Mouse (Mus musculus) megakaryocyte, adult 5-6 weeks (primary cell): ENCODE results near the gene Tmem50a. TPM values are rescaled to one million over a fixed set of nuclear protein-coding genes. Genes with fewer than 3 reads are reported as not detected.

Source experiments
- ATAC-seq: 2 replicates; pipeline ENCODE4 v1.8.0; 2016; ENCODE audit warnings: mild to moderate bottlenecking, inconsistent platforms; ENCODE audit not compliant: poor library complexity, severe bottlenecking
- total RNA-seq, 2 experiments: library from RNA; stranded (forward) in 1 of 2; stranded (reverse) in 1 of 2; fragments of 153-499, 151-499 nt in 1 of 2; fragments of 221-1000, 200-1000 nt in 1 of 2; gene quantifications; 2 replicates each; pipeline versions ENCODE4 v1.2.3 to v1.2.4; 2015 to 2017

The Tmem50a gene
- 292 and 323 TPM in 2 replicates for total RNA-seq (2015)
- total RNA-seq (2017): 338 and 378 TPM in 2 replicates

DNA sequence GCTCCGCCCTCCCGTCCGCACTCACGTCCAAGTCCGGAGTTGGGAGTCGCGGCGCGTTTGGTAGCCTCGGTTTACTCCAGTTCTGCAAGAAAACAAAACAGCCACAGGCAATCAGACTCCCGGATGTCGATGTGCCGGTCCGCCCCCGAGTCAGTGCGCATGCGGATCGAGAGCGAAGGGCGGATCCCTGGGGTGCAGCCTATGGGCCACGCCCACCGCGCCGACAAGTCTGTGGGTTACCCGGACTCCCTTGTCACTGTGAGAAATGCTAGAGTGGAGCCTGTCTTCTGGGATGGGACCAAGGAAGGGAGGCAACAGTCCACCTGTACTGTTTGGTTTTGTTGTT, at the start of gene Tmem50a:
Gene Tmem50a, minus strand, starts transcription at position 161 of the 346 bp plus-strand sequence.
- peak; percentile 86 for ATAC-seq

DNA sequence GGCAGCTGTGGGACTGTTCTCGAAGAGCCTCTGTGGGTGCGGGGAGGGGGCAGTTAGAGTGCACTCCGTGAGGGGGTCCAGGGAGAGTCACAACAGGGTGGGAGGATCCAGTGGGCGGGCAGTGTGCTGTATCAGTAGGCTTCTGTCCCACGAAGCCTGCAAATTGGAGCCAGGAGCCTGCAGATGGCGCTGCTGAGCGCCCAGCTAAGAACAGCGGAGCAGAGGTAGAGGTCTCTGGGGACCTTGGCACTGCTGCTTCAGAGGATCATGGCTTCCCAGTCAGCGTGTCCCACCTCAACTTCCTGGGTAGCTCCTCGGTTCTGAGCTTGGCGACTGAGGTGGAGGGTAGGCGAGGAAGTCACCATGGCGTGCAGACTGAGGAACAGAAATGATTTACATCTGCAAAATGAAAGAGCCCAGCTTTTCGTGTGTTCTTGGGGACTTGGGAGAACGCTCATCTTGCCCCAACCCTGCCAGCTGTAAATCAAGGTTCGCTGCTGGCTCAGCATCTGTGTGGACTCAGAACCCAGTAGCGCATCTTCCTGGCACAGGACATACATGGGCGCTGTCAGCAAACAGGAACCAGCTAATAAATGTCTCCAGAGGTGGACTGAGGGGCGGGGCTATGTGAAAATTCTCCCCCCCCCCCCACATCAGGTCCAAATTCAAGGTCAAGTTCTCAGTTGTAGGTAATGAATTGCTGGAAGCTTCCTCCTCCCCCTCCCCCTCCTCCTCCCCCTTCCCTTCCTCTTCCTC, 48.4 kb upstream of the Tmem50a start:
- ATAC-seq: peak; percentile 85

DNA sequence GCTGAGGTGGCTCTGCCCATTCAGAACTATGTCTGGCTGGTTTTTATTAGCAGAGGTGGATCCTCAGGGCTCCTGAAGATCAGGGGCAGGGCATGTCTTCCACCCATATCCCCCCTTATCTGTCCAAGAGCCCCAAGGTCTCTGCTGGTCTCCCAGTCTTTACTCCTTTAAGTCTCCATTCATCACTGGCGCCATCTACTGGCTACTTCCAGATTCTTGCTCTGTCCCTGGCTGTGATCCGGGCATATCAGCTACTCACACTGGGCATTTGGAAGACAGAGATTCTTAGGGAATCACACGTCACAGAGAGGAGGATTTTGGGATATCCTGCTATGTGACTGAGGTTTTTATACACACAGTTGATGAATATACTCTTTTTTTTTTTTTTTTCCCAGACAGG, 41.5 kb upstream of the Tmem50a start:
- ATAC-seq: peak; percentile 67

DNA sequence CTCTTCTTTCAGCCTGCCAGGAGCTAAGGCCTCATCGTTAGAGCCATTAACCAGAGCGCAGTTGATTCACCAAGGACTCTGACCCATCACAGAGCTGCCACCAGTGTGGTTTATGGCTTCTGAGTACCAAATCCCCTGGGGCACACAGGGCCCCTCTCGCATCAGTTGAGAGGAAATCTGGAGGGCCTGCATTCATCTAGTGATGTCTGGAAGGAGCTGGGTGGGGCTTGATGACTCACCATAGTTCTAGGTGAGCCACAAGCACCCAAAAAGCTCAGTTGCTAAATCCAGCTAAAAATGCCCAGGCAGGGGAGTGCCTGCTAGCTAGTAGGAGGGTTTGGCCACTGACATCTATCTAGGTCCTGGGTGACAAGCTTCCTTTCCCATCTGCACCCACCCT, 41.0 kb upstream of the Tmem50a start:
- no peak for ATAC-seq

DNA sequence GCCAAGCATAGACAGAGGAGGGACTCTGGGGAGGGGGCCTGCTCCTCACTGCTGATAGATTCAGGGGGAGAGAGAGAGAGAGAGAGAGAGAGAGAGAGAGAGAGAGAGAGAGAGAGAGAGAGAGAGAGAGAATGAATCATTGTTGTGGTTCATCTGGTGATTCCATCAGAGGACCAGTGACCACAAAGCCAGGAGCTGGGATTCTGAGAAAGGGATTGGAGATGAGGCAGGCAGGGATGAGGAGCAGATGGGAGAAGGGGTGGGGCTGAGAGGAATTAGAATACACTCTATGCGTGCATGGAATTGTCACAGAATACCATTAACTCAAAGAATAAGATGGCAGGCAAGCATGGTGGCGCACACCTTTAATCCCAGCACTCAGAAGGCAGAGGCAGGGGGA, 40.4 kb upstream of the Tmem50a start:
- ATAC-seq: no peak

DNA sequence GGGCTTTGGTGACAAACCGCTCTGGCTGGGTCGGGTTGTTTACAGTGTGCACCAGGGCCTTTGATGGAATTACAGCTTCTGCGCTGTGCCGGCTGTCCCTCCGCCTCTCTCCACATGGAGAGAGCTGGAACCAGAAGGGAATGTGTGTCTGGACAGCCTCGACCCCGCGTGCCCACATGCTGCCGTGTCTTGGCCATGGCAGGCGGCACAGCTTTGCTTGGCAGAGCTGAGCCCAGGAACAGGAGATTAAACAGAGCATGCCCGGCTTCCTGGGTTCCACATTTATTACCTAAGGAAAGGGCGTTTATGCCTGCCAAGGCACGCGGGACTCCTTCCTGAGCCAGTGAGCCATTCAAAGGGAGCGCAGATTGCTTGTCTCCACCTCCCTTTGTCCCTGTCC, 39.6 kb upstream of the Tmem50a start:
- no peak for ATAC-seq

DNA sequence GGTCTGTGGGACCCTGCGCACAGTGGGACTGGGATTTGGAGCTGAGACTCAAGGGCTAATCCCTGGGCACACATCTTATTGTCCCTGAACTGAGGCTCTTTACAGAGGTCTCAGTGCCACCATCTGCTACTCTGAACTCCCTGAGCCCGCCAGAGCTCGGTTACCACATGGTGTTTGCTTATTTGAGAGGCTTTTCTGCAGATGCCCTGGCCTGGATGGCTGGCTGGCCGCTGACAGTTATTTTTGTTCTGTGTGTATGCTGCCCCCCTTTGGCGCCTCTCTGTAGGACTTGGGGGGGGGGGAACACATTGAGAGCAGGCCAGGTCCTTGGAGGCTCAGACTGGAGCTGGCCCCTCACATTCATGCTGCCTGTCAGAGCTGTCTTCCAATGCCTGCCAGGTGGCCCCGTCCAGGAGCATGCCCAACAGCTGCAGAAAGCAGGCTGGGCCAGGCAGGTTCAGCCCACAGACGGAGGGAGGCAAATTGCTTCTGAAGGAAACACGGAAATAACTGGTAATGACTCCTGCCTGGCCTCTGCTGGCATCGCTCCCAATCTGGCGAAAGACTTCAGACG, 35.8 kb upstream of the Tmem50a start:
- peak; percentile 37 for ATAC-seq

DNA sequence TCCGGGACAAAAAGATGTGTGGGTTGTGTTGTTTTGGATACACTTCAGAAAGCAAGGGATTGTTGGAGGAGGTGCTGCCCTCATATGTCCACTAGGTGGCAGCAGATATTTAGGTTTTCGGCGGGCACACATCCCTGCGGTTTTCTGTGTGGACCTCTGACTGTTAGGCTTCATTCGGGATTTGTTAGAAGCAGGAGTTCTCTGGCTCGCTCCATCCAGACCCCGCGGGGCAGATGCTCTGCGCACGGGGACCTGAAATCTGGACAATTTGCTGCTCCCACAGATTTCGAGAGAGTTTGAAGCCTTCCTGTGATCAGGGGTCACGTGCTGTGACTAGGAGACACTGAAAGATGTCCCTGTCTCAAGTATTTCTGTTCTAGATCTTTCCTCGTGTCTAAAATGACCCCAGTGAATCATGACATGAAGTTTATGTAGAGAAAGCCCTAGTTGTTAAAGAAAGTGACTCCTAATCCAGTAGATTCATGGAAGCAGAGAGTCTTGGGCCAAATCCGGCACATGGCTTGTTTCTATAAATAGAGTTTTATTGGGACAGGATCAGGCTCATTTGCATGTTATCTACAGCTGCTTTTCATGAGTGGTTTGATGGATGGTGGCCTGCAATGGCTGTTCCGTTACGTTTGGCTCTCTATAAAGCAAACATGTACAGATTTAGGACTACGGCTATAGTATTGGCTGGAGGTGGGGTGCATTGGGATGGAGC, 31.4 kb upstream of the Tmem50a start:
- peak; percentile 82 for ATAC-seq

DNA sequence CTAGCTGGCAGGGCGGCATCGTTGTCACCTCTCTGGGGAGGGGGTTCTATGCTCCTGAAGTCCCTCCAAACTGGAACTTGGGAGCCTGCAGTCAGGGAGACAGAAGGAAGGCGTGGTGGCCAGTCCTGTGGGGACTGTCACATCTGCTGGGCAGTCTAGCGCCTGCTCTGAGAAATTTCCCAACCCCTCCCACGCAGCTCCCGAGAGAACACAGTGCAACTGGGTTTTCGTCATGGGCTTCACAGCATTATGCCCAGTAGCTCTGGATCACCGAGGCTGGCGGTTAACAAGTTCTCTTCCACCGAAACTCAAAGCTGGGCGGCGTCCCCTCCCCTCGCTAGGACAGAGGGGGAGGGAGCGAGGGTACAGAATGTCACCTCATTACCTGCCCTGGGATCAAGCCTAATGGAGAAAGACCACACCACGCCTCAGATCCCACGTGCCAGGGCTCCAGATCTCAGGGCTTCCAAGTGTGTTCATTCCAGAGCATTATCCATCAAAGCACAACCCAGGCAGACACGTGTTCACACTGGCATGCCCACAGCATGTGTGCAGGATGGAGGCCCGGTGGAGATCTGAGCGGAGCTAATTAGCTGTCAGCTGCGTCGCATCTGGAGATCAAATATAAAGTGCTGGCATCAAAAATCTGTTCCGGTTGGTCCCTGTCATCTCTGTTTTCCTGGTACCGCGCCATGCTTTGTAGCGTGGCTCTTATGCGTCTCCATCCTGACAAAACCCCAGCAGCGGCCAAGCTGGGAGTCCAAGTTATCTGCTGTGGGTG, 29.1 kb upstream of the Tmem50a start:
- no peak for ATAC-seq

DNA sequence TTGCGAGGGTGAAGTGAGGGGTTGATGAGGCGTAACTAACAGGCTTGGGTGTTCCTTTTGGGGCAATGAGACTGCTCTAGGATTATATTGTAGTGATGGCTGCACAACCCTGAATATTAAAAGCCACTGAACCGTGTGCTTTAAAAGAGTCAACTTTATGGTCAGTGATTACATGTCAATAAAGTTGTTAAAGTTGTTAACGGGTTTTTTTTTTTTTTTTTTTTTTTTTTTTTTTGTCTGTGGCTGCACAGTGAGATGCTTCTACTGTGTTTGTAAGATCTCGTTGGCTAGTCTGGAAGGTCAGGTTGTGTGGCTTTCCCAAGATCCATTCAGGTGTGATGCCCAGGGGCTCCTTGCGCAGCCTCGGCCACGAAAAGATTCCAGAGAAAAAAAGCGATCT, 25.1 kb upstream of the Tmem50a start:
- ATAC-seq: no peak

DNA sequence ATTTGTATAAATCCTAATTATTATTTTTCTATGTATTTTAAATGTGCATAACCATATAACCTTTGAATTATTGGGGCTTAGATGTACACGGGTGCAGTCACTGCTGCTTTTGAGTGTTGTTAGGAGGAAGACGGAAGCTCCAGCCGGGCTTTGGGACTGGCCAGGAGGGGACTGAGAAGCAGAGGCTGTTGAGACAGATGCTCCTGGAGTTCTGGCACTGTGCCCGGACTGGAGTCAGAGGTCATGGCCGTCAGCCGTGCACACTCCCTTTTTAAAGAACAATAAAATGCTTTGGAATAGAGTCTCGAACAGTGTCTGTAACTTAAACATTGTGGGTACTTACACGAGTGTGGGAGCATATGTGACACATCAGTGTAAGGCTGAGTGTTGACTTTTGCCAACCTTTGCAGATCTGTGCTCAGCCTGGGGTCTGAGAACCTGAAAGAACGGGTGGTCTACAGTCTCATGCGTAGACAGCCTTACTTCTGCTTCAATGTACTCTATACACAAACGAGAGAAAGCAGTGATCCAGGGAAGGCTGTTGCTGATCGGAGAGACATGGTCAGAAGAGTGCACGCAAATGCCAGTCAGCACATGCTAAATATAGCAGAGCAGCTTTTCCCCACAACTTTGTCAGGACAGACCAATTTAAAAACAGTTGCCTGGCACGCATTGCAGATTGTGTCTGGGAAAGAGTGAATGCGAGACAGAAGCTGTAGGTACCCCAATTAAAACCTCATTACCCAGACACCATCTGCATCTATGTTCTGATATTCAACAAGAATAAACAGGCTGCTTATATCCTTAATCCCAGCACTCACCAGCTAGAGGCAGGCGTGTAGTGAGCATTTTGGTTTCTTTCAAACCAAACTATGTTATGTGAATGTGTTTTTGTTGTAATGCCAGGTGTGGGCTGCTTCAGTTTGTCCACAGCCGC, 22.7 kb upstream of the Tmem50a start:
- ATAC-seq: no peak

DNA sequence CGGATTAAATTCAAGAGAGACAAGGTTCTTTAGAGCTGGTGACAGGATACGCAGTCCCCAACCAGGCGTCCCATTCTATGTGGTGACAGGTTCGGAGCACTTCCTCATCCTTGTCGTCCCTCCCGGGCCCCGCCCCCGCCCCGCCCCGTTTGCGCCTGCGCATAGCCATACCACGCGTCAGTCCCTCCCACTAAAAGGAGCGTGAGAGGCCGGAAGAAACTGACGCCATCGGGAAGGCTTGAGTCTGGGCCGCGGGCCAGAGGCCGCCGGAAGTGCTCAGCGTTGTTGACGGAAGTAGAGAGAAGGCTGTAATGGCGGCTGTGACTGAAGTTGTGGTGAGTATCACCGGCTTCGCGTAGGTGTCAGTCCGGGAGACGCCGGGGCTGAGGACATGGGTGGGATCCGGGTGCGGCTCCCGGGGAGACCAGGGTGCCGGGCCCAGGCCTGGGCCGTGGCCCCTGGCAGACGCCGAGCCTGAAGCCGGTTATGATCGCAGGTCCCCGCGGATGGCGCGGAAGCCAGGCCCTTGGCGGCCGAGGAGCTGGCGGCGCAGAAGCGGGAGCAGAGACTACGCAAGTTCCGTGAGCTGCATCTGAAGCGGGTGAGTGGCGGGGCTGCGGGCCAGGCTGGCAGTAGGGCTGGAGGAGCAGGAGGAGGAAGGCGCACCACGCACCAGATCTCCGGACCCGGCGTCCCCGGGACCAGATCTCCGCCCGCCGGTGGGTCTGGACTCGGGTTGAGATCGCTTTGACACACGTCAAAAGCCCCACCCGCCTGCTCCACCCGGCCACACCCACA, 16.1 kb upstream of the Tmem50a start, which contains the start of gene Syf2:
Gene Syf2, plus strand, starts transcription at position 215 of the 798 bp plus-strand sequence.
- peak; percentile 84 for ATAC-seq

DNA sequence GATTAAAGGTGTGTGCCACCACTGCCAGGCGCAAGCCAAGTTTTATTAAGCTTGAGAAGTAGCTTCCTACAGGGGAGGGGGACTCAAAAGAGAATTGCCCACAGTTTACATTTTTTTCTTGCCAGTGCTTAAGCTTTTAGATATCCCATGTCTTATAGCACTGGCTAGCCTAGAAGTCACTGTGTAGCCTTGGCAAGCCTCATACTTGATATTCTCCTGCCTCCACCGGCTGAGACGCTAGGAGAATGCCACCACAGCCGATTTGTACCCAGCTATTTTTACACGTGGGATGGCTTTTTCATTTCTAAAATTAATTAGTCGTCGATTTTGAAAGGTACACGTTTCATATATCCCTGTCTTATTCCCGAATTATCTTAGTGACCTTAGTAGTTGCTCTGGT, 15.4 kb upstream of the Tmem50a start:
- no peak for ATAC-seq

DNA sequence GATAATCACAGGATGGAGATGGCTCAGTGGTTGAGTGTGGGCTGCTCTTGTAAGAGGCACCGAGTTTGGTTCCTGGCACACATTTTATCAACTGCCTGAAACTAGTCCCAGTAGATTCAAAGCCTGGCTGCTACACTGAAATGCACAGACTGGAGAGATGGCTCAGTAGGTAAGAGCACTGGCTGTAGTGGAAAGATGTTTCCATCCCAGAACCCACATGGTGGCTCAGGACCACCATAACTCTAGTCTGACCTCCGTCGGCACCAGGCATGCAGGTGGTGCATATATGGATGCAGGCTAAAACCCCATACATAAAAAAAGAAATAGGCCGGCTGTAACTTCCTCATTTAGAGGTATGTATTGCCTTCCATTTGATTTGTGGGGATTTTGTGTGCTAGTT, 14.7 kb upstream of the Tmem50a start:
- ATAC-seq: no peak

DNA sequence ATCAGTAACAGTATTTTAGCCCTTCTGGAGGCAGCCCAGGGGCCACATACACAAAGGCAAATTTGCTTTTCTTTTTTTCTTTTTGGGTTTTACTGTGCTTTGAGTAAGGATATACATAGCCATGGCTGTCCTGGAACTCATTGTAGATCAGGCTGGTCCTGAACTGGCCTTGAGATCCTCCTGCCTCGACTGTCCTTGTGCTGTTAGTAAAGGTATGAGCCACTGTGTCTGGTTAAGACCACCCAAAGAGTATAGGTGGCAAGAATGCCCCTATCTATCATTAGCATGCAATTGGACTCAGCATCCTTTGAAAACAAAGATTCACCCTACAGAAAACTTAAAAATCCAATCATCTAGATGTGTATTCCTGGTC, 13.6 kb upstream of the Tmem50a start:
- no peak for ATAC-seq

DNA sequence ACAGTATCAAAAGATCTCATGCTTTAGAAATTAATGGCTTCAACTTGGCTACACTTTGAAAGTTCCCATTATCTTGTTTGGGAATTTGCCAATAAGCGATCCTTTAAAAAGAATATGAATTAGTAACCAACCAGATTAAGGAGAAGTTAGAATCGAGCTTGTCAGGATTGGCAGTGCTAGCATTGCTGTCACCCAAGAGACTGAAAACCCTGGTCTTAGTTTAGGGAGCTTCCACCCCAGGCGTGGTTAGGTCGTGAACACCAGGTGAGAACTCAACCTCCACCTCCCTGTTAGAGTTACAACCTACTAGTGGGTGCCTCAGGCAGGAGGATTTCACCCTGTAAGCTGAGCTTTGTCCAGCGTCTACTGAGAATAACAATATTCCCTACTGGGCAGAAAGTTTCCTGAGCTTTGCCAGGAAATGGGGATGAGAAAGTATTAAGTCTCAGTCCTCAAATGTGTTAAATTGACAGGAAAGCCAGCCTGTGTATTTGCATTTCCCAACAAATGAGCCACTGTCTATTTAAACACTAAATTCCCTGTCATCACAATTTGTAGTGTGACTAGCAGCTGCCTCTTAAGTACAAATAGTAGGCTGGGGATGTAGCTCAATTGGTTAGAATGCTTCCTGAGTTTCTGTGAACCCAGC, 13.1 kb upstream of the Tmem50a start:
- ATAC-seq: no peak

DNA sequence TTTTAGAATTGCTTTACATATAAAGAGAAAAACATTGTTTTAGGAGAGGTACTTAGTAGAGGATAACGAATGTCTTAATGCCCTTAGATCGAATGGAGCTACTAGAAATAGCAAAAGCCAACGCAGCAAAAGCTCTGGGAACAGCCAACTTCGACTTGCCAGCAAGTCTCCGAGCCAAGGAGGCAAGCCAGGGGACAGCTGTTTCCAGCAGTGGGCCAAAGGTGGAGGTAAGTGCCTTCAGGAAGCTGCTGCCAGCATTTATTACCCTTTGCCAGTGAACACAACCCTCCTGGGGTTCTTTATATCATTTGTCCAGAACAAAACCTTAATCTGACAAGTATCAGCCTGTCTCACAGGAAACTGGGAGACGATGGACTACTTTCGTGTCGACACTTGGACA, 10.4 kb upstream of the Tmem50a start:
- no peak for ATAC-seq

DNA sequence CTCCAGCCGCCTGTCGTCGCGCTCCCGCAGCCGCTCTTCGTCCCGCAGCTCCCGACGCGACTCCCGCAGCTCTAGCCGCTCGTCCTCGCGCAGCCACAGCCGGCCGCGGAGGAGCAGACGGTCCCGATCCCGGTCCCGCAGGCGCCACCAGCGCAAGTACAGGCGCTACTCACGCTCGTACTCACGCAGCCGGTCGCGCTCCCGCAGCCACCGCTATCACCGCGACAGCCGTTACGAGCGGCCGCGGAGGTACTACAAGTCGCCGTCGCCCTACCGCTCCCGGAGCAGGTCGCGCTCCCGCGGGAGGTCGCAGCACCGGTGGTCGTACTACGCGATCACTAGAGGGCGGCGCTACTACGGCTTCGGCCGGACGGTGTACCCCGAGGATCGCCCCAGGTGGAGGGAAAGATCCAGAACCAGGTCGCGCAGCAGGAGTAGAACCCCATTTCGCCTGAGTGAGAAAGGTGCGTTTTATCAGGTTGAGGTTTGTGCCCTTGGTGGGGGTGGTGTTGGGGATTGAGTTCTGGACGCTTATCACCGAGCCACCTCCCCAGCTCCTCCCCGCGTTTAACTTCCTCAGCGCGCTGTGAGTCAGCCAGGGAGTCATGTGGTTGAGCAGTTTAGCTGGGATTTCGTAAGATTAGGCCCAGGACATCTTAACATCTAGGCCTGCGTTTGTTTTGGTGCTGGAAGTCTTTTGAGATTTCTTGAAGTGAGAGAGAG, 9.4 kb upstream of the Tmem50a start:
- peak; percentile 55 for ATAC-seq
